Mouse (Mus musculus) lung, embryonic 16.5 days (tissue): ENCODE measurements around the gene Fbxo4. TPM values are rescaled to one million over a fixed set of nuclear protein-coding genes. Genes with fewer than 3 reads are reported as not detected.

ENCODE experiments used
- ATAC-seq: fragments of 200-750 bp; cut with Nextera tagmentation; 2 replicates; pipeline ENCODE4 v1.8.0; 2017; ENCODE audit warnings: low read depth, mild to moderate bottlenecking, moderate library complexity
- H3K27ac ChIP-seq: fragments of 300-500 bp; sonication (generic); 2 replicates; pipeline ENCODE4 v1.5.1; 2014; ENCODE audit warnings: mild to moderate bottlenecking, control low read depth, low read length
- H3K27me3 ChIP-seq: fragments of 300-500 bp; sonication (generic); 2 replicates; pipeline ENCODE4 v1.6.1; 2014; ENCODE audit warnings: low read depth, low read length, mixed read lengths; ENCODE audit not compliant: control insufficient read depth, insufficient read depth
- H3K36me3 ChIP-seq: fragments of 300-500 bp; sonication (generic); 2 replicates; pipeline ENCODE4 v1.6.1; 2014; ENCODE audit warnings: low read length; ENCODE audit not compliant: control insufficient read depth, insufficient read depth
- H3K4me1 ChIP-seq: fragments of 300-500 bp; sonication (generic); replicated peaks from 2 replicates; pipeline ENCODE4 v1.6.1; 2014; ENCODE audit warnings: low read length, mixed read lengths; ENCODE audit not compliant: control insufficient read depth, insufficient read depth
- H3K4me2 ChIP-seq: fragments of 300-500 bp; sonication (generic); 2 replicates; pipeline ENCODE4 v1.6.1; 2014; ENCODE audit warnings: low read depth, low read length, control low read depth
- H3K4me3 ChIP-seq: fragments of 300-500 bp; sonication (generic); 2 replicates; pipeline ENCODE4 v1.5.1; 2014; ENCODE audit warnings: mild to moderate bottlenecking, low read length, control low read depth
- H3K9ac ChIP-seq: fragments of 300-500 bp; sonication (generic); 2 replicates; pipeline ENCODE4 v1.6.1; 2014; ENCODE audit warnings: low read length, control low read depth
- H3K9me3 ChIP-seq: fragments of 300-500 bp; sonication (generic); 2 replicates; pipeline ENCODE4 v1.6.1; 2016; ENCODE audit warnings: low read length; ENCODE audit not compliant: control insufficient read depth
- WGBS: fragments of 180-500 bp; shearing (Covaris S2); extraction: QIAGEN DNeasy Blood & Tissue Kit; methylation state at CpG from one replicate; pipeline ENCODE4 v1.1.7; 2014; 5-methylcytosine and 5-hydroxymethylcytosine counted together
- polyA plus RNA-seq: library from polyadenylated mRNA; unstranded; fragments of >200 nt; fragmentation: Nextera tagmentation; extraction: Ambion mirVana; gene quantifications from 2 replicates; pipeline ENCODE4 v1.2.1, GENCODE M21; 2015

Gene Fbxo4
- polyA plus RNA-seq: 11.3 and 13.2 TPM in 2 replicates

- peak within 1 kb of the TSS; percentile 98 for H3K27ac ChIP-seq
- H3K4me2 ChIP-seq: peak within 1 kb of the TSS; percentile 77
- under 1% methylated on average over 53 of the region's 61 CpGs for WGBS
- H3K4me3 ChIP-seq: peak within 1 kb of the TSS; percentile 77
- no peaks in the 10 kb centered on the region for H3K27me3 ChIP-seq
- H3K4me1 ChIP-seq: peaks cover 5% of the 10 kb centered on the region; the same call in 1 of the 2 replicates
- ATAC-seq: peak; percentile 98
- H3K9ac ChIP-seq: peak within 1 kb of the TSS; percentile 92
- H3K36me3 ChIP-seq: peaks cover 7% of the 10 kb centered on the region; the same call in 1 of the 2 replicates
- H3K9me3 ChIP-seq: no peaks in the 10 kb centered on the region
These were observed at the start of gene Fbxo4 for GRCm38 (mm10) chr15:3979061-3979848. TSS of gene Fbxo4 (minus strand) at chr15:3979573.

DNA sequence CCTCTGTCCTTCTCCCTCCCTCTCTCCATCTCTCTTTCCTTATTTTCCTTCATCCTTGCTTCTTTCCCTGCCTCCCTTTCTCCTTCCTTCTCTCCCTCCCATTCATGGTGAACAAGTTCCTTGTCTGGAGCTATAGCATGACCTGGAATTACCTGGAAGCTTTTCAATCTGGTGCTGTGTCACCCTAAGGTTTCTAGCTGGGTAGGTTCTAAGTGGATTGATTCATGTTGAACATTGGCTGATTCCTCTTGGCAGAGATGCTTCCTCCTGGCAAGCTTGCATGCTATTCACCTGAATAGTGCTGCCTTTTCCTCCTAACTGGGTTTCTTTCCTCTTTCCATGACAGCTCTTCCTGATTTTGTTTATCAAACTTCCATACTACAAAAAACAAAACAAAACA lies 49.6 kb upstream of the Fbxo4 start:
- peaks cover 21% of the 10 kb centered on the region for H3K4me1 ChIP-seq
- H3K27me3 ChIP-seq: no peaks in the 10 kb centered on the region
- no peak for ATAC-seq
- H3K36me3 ChIP-seq: no peaks in the 10 kb centered on the region
- no peak overlapping the region for H3K9ac ChIP-seq
- no peak overlapping the region for H3K4me2 ChIP-seq
- no peak overlapping the region for H3K27ac ChIP-seq
- H3K4me3 ChIP-seq: no peak overlapping the region
- H3K9me3 ChIP-seq: no peaks in the 10 kb centered on the region

DNA sequence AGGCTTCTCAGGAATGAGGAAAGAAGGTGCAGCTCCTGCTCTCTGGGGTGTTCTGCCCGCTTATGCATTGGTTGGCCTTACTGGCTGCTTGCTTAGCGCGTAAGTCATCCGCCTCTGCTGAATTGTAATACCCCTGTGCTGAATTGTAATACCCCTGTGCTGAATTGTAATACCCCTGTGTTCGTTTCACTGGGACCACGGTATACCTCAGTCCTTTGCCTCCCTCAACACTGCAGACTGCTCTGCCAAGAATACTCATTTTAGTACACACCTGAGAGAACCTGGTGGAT lies 49.0 kb upstream of the Fbxo4 start:
- H3K4me2 ChIP-seq: no peak overlapping the region
- no peaks in the 10 kb centered on the region for H3K27me3 ChIP-seq
- H3K27ac ChIP-seq: no peak overlapping the region
- WGBS: 79% methylated on average over 6 of the region's 6 CpGs
- no peaks in the 10 kb centered on the region for H3K36me3 ChIP-seq
- no peak overlapping the region for H3K4me3 ChIP-seq
- H3K9me3 ChIP-seq: no peaks in the 10 kb centered on the region
- no peak overlapping the region for H3K9ac ChIP-seq
- peaks cover 21% of the 10 kb centered on the region for H3K4me1 ChIP-seq
- ATAC-seq: no peak

DNA sequence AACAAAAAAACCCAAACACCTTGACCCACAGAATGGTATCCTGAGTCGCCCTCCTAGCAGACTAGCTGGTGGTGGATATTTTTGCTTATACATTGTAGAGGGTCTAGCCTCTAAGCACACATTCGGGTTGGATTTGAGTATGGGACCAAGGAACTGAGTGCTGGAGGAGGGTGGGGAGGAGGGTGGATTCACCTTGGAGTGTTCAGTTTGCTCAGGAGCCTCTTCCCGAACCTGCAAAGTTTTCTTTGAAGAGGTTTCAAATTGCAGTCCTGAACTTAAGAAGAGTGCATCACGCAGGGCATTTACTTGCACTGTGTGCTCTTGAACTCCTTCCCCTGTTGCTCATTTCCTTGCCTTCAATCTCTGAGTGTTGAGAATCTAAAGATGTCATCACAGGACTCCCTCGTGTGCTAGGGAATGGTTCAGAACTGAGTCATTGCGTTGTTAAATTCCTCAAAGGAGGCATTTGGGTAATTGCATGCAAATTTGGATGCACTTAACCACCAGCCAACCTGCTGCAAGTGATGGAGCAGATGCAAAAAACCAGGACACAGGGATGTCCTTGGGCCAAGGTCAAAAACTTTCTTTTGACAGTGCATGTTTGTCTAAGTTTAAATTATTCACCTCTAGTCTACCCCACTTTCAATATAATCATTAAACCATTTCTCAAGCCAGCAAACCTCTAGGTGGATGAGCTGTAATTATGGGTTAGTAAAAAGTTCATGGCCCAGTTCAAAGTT lies 48.5 kb upstream of the Fbxo4 start:
- WGBS: 6% methylated on average over 6 of the region's 6 CpGs
- H3K9ac ChIP-seq: peak overlapping the region; percentile 90

GRCm38 (mm10) chr15:4026831-4027584 lies 47.6 kb upstream of the Fbxo4 start:
- under 1% methylated on average over 65 of the region's 65 CpGs for WGBS
- H3K36me3 ChIP-seq: no peaks in the 10 kb centered on the region
- H3K27me3 ChIP-seq: no peaks in the 10 kb centered on the region
- no peaks in the 10 kb centered on the region for H3K9me3 ChIP-seq
- H3K4me1 ChIP-seq: peaks cover 21% of the 10 kb centered on the region
- peak; percentile 89 for ATAC-seq
- H3K4me2 ChIP-seq: peak overlapping the region; percentile 73
- peak overlapping the region; percentile 91 for H3K4me3 ChIP-seq
- peak overlapping the region; percentile 98 for H3K27ac ChIP-seq
- peak overlapping the region; percentile 90 for H3K9ac ChIP-seq

More for the DNA sequence above, 48.5 kb upstream of the Fbxo4 start:
- Histone ChIP-seq H3K9me3 (no peaks in the 10 kb centered on the region), H3K27me3 (no peaks in the 10 kb centered on the region), H3K4me3 (peak overlapping the region; percentile 91), H3K4me2 (peak overlapping the region; percentile 73), H3K27ac (peak overlapping the region; percentile 98), H3K36me3 (no peaks in the 10 kb centered on the region), H3K4me1 (peaks cover 21% of the 10 kb centered on the region)
- ATAC-seq: no peak

DNA sequence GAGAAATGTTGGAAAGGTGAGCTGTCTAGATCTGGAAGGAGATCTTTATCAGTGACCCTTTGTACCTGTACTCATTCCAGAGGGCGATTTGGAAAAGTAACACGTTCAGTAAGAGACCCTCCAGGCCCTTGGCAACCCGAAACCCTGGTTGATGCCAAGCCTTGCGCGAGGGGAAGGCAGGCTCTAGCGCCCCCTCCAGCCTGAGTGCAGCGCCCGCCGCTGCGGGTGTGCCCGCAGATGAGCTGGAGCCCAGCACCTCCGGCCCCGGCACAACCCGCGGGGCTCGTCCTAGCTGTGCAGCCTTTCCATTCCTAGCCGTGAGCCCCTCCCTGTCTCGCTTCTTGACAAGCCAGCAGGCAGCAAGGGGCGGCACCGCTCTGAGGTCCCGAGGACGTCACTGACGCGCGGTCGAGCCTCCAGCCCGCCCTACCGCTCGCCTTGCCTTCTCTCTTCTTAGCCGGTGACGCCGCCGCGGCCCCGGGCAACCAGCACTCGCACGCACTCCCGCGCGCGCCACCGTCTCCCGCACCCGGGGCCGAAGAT lies 46.9 kb upstream of the Fbxo4 start, which contains the start of gene Oxct1:
TSS of gene Oxct1 (plus strand) at position 153 of the 543 bp plus-strand sequence.
- Histone ChIP-seq H3K4me3 (peak within 1 kb of the TSS; percentile 91), H3K27me3 (no peaks in the 10 kb centered on the region), H3K9ac (peak within 1 kb of the TSS; percentile 90), H3K9me3 (no peaks in the 10 kb centered on the region), H3K4me2 (peak within 1 kb of the TSS; percentile 73), H3K27ac (peak within 1 kb of the TSS; percentile 98), H3K4me1 (peaks cover 21% of the 10 kb centered on the region), H3K36me3 (no peaks in the 10 kb centered on the region)
- ATAC-seq: peak; percentile 95
- under 1% methylated on average over 45 of the region's 45 CpGs for WGBS

DNA sequence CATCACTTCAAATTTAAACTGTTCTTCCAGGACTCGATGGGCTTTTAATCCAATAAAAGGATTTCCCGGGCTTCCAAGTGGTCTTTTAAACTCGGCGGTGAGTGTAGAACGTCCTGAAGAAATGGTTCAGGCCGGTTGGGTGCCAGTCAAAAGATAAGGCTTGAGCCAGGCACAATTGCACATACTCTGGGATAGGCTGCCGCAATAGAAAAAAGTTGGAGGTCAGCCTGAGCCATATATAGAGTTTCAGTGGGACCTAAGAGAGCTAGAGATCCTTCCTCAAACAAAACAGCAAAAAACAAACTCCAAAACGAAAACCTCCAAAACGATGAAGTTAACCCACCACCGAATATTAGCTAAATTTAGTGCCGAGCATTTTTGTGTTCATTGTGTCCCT lies 46.1 kb upstream of the Fbxo4 start:
- Histone ChIP-seq H3K36me3 (no peaks in the 10 kb centered on the region), H3K27ac (peak overlapping the region; percentile 98; the same call in 1 of the 2 replicates), H3K4me3 (peak overlapping the region; percentile 91), H3K9ac (peak overlapping the region; percentile 90), H3K4me2 (peak overlapping the region; percentile 73), H3K9me3 (no peaks in the 10 kb centered on the region), H3K4me1 (peaks cover 21% of the 10 kb centered on the region), H3K27me3 (no peaks in the 10 kb centered on the region)
- WGBS: 51% methylated on average over 11 of the region's 11 CpGs
- ATAC-seq: no peak

GRCm38 (mm10) chr15:4024726-4025507 lies 45.5 kb upstream of the Fbxo4 start:
- no peak for ATAC-seq
- H3K36me3 ChIP-seq: no peaks in the 10 kb centered on the region
- WGBS: 71% methylated on average over 13 of the region's 13 CpGs

More at GRCm38 (mm10) chr15:4024726-4025507, 45.5 kb upstream of the Fbxo4 start:
- H3K9me3 ChIP-seq: no peaks in the 10 kb centered on the region
- no peak overlapping the region for H3K4me3 ChIP-seq
- peaks cover 21% of the 10 kb centered on the region for H3K4me1 ChIP-seq
- no peak overlapping the region for H3K9ac ChIP-seq
- H3K4me2 ChIP-seq: no peak overlapping the region
- no peaks in the 10 kb centered on the region for H3K27me3 ChIP-seq
- H3K27ac ChIP-seq: peak overlapping the region; percentile 41; the same call in 1 of the 2 replicates
